Mouse (Mus musculus) bone marrow, adult 2 months (tissue): ENCODE measurements at regions not wholly inside any gene's neighbourhood (a gene's known extent, or its start where the extent isn't known, plus 50 kb on each side); places are given as distances from the start of the nearest gene placed in this dataset.

ENCODE experiments used
- H3K27ac ChIP-seq: fragments of 200-500 bp; 2 replicates; pipeline ENCODE4 v1.5.1; 2012; ENCODE audit warnings: low read depth, mild to moderate bottlenecking, control low read depth, inconsistent platforms, low read length; ENCODE audit not compliant: control insufficient read depth, poor library complexity, insufficient read depth
- H3K4me1 ChIP-seq: fragments of 200-500 bp; 2 replicates; pipeline ENCODE4 v1.6.1; 2011; ENCODE audit warnings: low read length; ENCODE audit not compliant: control insufficient read depth, insufficient read depth
- H3K4me3 ChIP-seq: fragments of 200-500 bp; replicated peaks from 2 replicates; pipeline ENCODE3; 2011; ENCODE audit warnings: mild to moderate bottlenecking, low read depth, low read length, control low read depth; ENCODE audit not compliant: control insufficient read depth
- CTCF ChIP-seq: fragments of 200-500 bp; IDR thresholded peaks from 2 replicates; pipeline ENCODE4 v1.5.1; 2011; ENCODE audit warnings: low read length, control low read depth; ENCODE audit not compliant: control insufficient read depth, insufficient read depth
- POLR2A ChIP-seq: fragments of 200-500 bp; IDR thresholded peaks from 2 replicates; pipeline ENCODE4 v1.6.1; 2011; ENCODE audit warnings: low read depth, mild to moderate bottlenecking, control low read depth, low read length, borderline replicate concordance; ENCODE audit not compliant: control insufficient read depth
- WGBS: fragments of 180-500 bp; shearing (Covaris S2); methylation state at CpG from one replicate; pipeline ENCODE4 v1.1.7; 2018; 5-methylcytosine and 5-hydroxymethylcytosine counted together

- Histone ChIP-seq H3K27ac (no peak overlapping the region), H3K4me1 (no peaks in the 10 kb centered on the region), H3K4me3 (no peak overlapping the region)
- TF ChIP-seq CTCF = no peak
- no peak for TF ChIP-seq POLR2A
- WGBS = 56% methylated on average over 2 of the region's 2 CpGs
Measured at GRCm38 (mm10) chr10:37250157-37250556, 111.4 kb upstream of the Marcks start.

- Histone ChIP-seq H3K27ac (no peak overlapping the region), H3K4me3 (no peak overlapping the region), H3K4me1 (no peaks in the 10 kb centered on the region)
- no peak for TF ChIP-seq CTCF
- TF ChIP-seq POLR2A = no peak
- WGBS = 31% methylated on average over 4 of the region's 4 CpGs
Measured at GRCm38 (mm10) chr10:37249511-37249910, 110.8 kb upstream of the Marcks start.

GRCm38 (mm10) chr10:37247121-37247520, 108.4 kb upstream of the Marcks start:
- Histone ChIP-seq H3K27ac (no peak overlapping the region), H3K4me1 (no peaks in the 10 kb centered on the region), H3K4me3 (no peak overlapping the region)
- TF ChIP-seq CTCF = no peak
- no peak for TF ChIP-seq POLR2A

- Histone ChIP-seq H3K4me3 (no peak overlapping the region), H3K27ac (no peak overlapping the region), H3K4me1 (no peaks in the 10 kb centered on the region)
- TF ChIP-seq CTCF (no peak), POLR2A (no peak)
- WGBS = 67% methylated on average over 2 of the region's 2 CpGs
Measured at GRCm38 (mm10) chr10:37243136-37243535, 104.4 kb upstream of the Marcks start.

- TF ChIP-seq POLR2A (no peak), CTCF (no peak)
- WGBS = 85% methylated on average over 4 of the region's 4 CpGs
- no peak overlapping the region for H3K27ac ChIP-seq
- no peak overlapping the region for H3K4me3 ChIP-seq
- no peaks in the 10 kb centered on the region for H3K4me1 ChIP-seq
Measured at GRCm38 (mm10) chr10:37241821-37242263, 103.1 kb upstream of the Marcks start.

- Histone ChIP-seq H3K4me3 (no peak overlapping the region), H3K27ac (no peak overlapping the region), H3K4me1 (no peaks in the 10 kb centered on the region; the same call in 1 of the 2 replicates)
- WGBS = 72% methylated on average over 4 of the region's 4 CpGs
- TF ChIP-seq POLR2A = no peak
- TF ChIP-seq CTCF = no peak
Measured at GRCm38 (mm10) chr10:37240634-37241033, 101.9 kb upstream of the Marcks start.

- H3K4me1 ChIP-seq = peaks cover 1% of the 10 kb centered on the region; the same call in 1 of the 2 replicates
- 76% methylated on average over 3 of the region's 3 CpGs for WGBS
- no peak overlapping the region for H3K4me3 ChIP-seq
- TF ChIP-seq POLR2A (no peak), CTCF (no peak)
- no peak overlapping the region for H3K27ac ChIP-seq
Measured at GRCm38 (mm10) chr10:37240201-37240600, 101.5 kb upstream of the Marcks start.

- Histone ChIP-seq H3K4me1 (peaks cover 6% of the 10 kb centered on the region; the same call in 1 of the 2 replicates), H3K27ac (peak overlapping the region; percentile 60; the same call in 1 of the 2 replicates), H3K4me3 (no peak overlapping the region)
- TF ChIP-seq CTCF (no peak), POLR2A (no peak)
- 22% methylated on average over 4 of the region's 4 CpGs for whole genome bisulfite sequencing
Measured at GRCm38 (mm10) chr10:37236001-37236822, 97.5 kb upstream of the Marcks start.

GRCm38 (mm10) chr10:37231936-37232556, 93.3 kb upstream of the Marcks start:
- peaks cover 7% of the 10 kb centered on the region; the same call in 1 of the 2 replicates for H3K4me1 ChIP-seq

More at GRCm38 (mm10) chr10:37231936-37232556, 93.3 kb upstream of the Marcks start:
- WGBS = 2% methylated on average over 11 of the region's 12 CpGs
- Histone ChIP-seq H3K27ac (peak overlapping the region; percentile 77), H3K4me3 (peak overlapping the region; percentile 49)
- TF ChIP-seq CTCF (no peak), POLR2A (no peak)
